Mouse (Mus musculus): ENCODE results near the gene Pwp2. TPM values are rescaled to one million over a fixed set of nuclear protein-coding genes. Genes with fewer than 3 reads are reported as not detected.
"Not testable (repeated sequence)": the region's sequence is repeated elsewhere in the genome, so short reads cannot be mapped to it uniquely, and the experiment has no call there.

Gene Pwp2
- polyA plus RNA-seq, 1 experiment from 2014 or later: 4.2 TPM

- no peaks in the 10 kb centered on the region for H3K36me3 ChIP-seq (ENCODE audit: control insufficient read depth, insufficient read depth)
- TF ChIP-seq CTCF (IDR thresholded peaks at IDR 0.05; ENCODE audit: low read depth): no peak
- 95% methylated on average over 5 of the region's 5 CpGs for WGBS
- no peak overlapping the region for H3K9ac ChIP-seq (ENCODE audit: low read depth, low read length)
- no peak overlapping the region for H3K4me3 ChIP-seq (ENCODE audit: low read depth, low read length)
- H3K27me3 ChIP-seq (replicated peaks; ENCODE audit: control insufficient read depth, insufficient read depth, low read length): no peaks in the 10 kb centered on the region
- H3K27ac ChIP-seq (ENCODE audit: low read depth, low read length): no peak overlapping the region
- no peaks in the 10 kb centered on the region for H3K4me1 ChIP-seq (replicated peaks; ENCODE audit: control insufficient read depth, insufficient read depth, low read length)
- no peak overlapping the region for H3K4me2 ChIP-seq (replicated peaks; ENCODE audit: low read depth)
- no peaks in the 10 kb centered on the region for H3K9me3 ChIP-seq (ENCODE audit: control insufficient read depth)
- no peak for ATAC-seq
Observed at GRCm38 (mm10) chr10:78126311-78126710, 58.6 kb downstream of the Pwp2 start.

GRCm38 (mm10) chr10:78125061-78125460 lies 59.9 kb downstream of the Pwp2 start:
- H3K4me3 ChIP-seq (ENCODE audit: low read depth, low read length); H3K27ac ChIP-seq (ENCODE audit: low read depth, low read length); H3K9ac ChIP-seq (ENCODE audit: low read depth, low read length); H3K4me2 ChIP-seq (replicated peaks; ENCODE audit: low read depth); H3K4me1 ChIP-seq (replicated peaks; ENCODE audit: control insufficient read depth, insufficient read depth, low read length); H3K36me3 ChIP-seq (ENCODE audit: control insufficient read depth, insufficient read depth); H3K9me3 ChIP-seq (ENCODE audit: control insufficient read depth); ATAC-seq; H3K27me3 ChIP-seq (replicated peaks; ENCODE audit: control insufficient read depth, insufficient read depth, low read length): not testable (repeated sequence)
- 78% methylated on average over 8 of the region's 8 CpGs for WGBS

- not testable (repeated sequence) for H3K27me3 ChIP-seq (replicated peaks; ENCODE audit: control insufficient read depth, insufficient read depth, low read length); H3K27ac ChIP-seq (ENCODE audit: low read depth, low read length); H3K4me2 ChIP-seq (replicated peaks; ENCODE audit: low read depth); H3K4me1 ChIP-seq (replicated peaks; ENCODE audit: control insufficient read depth, insufficient read depth, low read length); H3K9ac ChIP-seq (ENCODE audit: low read depth, low read length); H3K9me3 ChIP-seq (ENCODE audit: control insufficient read depth); ATAC-seq; H3K4me3 ChIP-seq (ENCODE audit: low read depth, low read length); H3K36me3 ChIP-seq (ENCODE audit: control insufficient read depth, insufficient read depth)
- 32% methylated on average over 6 of the region's 6 CpGs for WGBS
Observed at GRCm38 (mm10) chr10:78124137-78124536, 60.8 kb downstream of the Pwp2 start.

Other genes starting within 250 kb of the Pwp2 start
- gene Trpm2, start 214.6 kb downstream of the Pwp2 start, polyA plus RNA-seq (2015; fragmentation: Nextera tagmentation; extraction: Ambion mirVana): 0.66 and 1.1 TPM in 2 replicates
- gene 1810043G02Rik, start 206.6 kb downstream of the Pwp2 start, polyA plus RNA-seq (2015; fragmentation: Nextera tagmentation; extraction: Ambion mirVana): 8.5 and 8.6 TPM in 2 replicates
- 42.3 and 51.1 TPM in 2 replicates for gene Pfkl, start 175.1 kb downstream of the Pwp2 start, polyA plus RNA-seq (2015; fragmentation: Nextera tagmentation; extraction: Ambion mirVana)
- 0.14 and 0.31 TPM in 2 replicates for gene Dnmt3l, start 143.2 kb downstream of the Pwp2 start, polyA plus RNA-seq (2015; fragmentation: Nextera tagmentation; extraction: Ambion mirVana)
- 0.04 TPM in 1 of 2 replicates, not detected in the other for gene Aire, start 141.5 kb downstream of the Pwp2 start, polyA plus RNA-seq (2015; fragmentation: Nextera tagmentation; extraction: Ambion mirVana)
- gene Icosl, start 115.8 kb downstream of the Pwp2 start, polyA plus RNA-seq (2015; fragmentation: Nextera tagmentation; extraction: Ambion mirVana): 5.6 and 5.8 TPM in 2 replicates
- gene D10Jhu81e, start 15.4 kb downstream of the Pwp2 start, polyA plus RNA-seq (2015; fragmentation: Nextera tagmentation; extraction: Ambion mirVana): 21.9 and 23.9 TPM in 2 replicates
- gene Trappc10, start 59.5 kb upstream of the Pwp2 start, polyA plus RNA-seq (2015; fragmentation: Nextera tagmentation; extraction: Ambion mirVana): 28.1 and 32.1 TPM in 2 replicates
- 277 and 284 TPM in 2 replicates for gene Agpat3, start 167.3 kb upstream of the Pwp2 start, polyA plus RNA-seq (2015; fragmentation: Nextera tagmentation; extraction: Ambion mirVana)
- gene Rrp1, start 227.9 kb upstream of the Pwp2 start, polyA plus RNA-seq (2015; fragmentation: Nextera tagmentation; extraction: Ambion mirVana): 141 and 148 TPM in 2 replicates
- gene Cstb, start 240.5 kb upstream of the Pwp2 start, polyA plus RNA-seq (2015; fragmentation: Nextera tagmentation; extraction: Ambion mirVana): 1,208 and 1,296 TPM in 2 replicates